Mouse (Mus musculus): ENCODE measurements at regions not wholly inside any gene's neighbourhood (a gene's known extent, or its start where the extent isn't known, plus 50 kb on each side); places are given as distances from the start of the nearest gene placed in this dataset.

- no peak for DNase-seq
These were observed 150.1 kb upstream of the Eomes start for GRCm38 (mm10) chr9:118327904-118328303.

DNA sequence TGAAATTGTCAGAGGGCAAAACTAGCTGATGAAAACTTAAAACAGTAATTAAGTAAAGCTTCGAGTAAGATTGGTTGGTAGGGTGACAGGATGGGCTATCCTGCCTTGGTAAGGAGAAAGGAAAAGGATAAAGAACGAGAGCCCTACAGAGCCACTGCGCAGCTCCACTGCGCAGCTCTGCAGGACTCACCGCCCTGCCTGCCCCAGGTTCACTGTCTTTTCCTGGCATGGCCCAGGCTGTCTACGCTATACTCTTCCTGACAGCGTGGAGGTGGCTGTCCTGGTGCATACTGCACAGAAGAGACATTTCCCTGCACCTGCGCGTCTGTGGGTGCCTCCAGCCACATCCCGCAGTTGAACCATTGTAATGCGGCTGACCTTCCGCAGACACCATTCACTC lies 136.6 kb upstream of the Eomes start:
- DNase-seq: no peak

DNA sequence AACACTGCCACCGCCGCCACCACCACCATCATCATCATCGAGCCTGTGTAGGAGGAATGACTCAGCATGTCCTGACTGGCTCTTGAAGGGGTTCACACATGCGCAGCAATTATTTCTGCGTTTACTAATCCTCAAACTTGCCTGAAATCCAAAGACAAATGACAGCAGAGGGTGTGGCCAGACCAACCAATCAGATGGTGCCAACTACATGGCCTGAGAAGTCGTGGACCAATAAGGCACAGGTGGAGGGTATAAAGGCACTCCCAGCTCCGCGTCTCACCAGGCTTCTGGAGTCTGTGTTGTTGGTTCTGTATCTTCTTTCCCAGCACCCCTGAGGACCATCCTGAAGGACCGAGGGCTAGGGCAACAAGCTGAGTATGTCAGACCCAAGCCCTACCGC lies 123.1 kb upstream of the Eomes start:
- no peak for DNase-seq

DNA sequence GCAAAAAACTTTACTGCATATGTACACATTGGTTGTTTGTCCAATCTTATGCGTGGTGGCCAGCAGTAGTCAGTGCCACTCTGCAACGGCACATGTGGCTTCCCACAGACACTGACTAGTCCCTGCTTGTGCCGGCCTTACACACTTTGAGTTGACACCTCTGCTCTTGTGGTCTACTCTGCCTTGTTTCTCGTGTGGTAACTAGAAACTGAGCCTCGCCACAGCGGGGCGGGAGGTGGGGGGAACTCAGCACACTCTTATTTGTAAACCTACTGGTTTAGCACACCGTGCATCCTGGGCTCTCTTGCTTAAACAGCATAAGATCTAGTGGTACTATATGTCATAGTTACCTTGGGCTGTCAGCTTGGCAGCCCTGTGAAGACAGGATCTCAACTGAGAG lies 120.6 kb upstream of the Eomes start:
- no peak for DNase-seq

DNA sequence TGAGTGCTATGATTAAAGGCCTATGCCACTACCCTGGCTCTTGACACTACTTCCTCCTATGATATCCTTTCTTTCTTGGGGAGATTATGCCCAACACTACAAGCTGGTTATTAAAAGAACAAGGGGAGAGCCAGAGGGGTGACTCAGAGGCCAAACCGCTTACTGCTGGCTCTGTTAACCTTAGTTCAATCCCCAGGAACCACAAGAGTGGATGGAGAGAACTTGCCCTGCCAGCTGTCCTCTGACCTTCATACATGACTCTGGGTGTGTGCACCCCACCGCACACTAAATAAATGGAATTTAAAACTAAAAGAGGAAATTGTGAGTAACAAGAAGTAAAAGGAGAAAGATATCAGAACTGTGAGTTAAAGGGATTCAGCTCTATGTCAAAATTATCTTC lies 114.1 kb upstream of the Eomes start:
- no peak for DNase-seq

DNA sequence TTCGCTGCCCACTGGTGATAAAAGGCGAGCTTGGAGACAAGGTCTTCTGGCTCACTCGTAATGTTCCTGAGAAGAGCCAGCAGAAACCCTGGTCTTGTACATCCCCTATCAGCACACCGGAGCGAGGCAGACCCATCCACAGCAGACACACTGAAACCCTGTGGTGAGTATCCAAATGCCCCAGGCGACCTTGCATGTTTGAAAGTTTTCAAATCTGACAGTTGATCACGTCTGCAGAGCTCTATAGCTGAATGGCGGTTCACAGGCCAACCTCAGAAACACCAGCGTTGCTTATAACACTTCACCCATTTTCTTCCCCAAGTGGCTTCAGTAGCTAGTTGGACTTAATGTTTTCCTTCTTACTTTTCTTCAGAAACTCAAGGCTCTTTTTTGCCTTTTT lies 112.6 kb upstream of the Eomes start:
- DNase-seq: no peak

DNA sequence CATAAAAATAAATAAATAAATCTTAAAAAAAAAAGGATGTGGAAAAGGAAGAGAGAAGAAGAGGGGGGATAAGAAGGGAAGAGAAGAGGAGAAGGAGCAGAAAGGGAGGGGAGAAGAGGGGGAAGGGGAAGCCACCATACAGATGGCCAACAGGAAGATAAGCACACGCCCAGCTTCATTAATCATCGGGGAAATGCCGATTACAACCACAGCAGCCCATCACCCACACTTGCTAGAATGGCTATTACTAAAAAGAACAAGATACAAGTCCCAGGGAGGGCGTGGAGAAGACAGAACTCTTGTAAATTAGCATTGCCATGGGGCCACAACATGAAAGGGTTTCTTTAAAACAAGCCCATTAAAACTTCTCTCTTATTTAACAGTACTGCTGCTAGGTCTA lies 110.7 kb upstream of the Eomes start:
- no peak for DNase-seq

DNA sequence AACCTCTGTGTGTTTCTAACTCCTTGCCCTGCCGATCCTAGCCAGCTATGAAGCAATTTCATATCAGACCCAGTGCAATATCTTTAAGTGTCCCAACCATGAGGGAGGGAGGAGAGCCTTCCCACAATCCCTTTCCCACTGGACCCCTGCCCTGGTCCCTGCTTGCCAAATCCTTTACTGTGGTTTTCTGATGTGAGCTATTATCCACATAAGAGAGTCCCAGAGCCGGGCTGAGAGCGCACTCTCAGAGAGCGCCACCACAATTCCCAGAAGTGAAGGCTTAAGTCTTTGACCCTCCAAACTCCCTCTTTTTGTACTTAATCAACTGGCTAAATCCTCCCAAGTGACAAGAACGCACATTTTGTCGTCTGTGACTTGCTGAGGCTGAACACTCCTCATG lies 107.4 kb upstream of the Eomes start:
- DNase-seq: no peak

DNA sequence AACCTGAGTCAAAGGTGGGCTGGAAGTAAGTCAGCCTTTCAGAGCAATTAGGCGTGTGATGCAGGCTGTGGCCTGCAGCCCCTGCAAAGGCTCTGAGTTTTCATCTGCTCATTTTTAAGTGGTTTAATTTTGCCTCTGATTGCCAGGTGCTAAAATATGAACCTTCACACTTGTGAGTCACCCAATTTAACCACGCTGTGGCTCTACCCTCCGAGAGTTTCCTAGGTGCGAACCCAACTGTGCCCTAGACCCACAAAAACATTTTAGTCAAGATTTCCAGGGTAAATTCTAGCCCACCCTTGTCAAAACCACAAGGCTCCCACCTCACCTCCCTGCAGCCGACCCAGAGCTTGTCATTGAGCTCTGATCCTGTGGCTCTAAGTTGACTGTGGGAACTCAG lies 103.3 kb upstream of the Eomes start:
- DNase-seq: no peak

DNA sequence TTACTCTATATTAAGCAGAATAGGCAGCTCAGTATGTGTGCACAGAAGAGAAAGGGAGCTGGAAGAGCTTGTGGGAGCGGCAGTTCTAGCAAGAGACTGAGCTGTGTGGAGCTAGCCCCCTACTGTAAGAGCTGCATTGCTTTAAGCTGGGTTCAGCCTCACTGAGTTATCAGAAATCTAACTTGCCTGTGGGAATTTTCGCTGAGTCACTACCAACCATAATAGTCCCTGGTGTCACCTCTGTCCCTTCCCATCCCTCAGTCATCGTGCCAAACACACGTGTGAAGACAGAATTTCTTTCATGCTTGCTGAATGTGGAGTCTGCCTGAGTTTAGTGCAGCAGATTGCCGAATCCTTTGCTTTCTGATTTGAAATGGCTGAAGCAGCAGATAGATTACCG lies 99.0 kb upstream of the Eomes start:
- DNase-seq: no peak

DNA sequence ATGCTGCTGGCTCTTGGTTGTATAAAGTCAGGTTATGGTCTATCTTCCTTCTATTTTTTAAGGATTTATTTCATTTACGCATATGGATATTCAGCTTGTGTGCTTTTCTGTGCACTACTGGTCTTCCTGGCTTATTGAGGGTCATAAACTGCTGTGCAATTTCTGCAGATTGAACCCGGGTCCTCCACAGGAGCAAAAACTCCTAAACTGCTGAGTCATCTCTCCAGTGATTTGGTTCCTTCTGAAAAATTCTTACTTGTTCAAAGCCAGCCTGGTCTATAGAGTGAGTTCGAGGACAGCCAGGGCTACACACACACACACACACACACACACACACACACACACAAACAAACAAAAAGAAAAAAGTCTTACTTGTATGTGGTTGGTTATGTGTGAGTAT lies 95.5 kb upstream of the Eomes start:
- DNase-seq: no peak

DNA sequence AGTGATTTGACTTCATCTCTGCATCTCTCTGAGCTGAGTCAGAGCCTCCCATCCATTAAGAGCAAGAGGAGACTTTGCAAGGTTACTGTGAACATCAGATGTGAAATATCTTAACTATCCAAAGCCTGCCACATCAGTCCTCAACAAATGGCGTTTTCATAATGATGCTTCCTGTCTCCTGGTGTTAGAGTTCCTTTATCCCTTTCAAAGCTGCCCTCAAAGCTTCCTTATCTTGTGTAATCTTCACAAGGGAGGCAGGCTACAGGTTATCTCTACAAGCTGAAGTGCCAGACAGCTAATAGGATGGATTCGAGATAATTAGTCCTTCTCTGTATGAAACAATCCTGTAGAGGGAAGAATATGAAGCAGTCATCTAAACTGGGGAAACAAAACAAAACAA lies 93.4 kb upstream of the Eomes start:
- DNase-seq: no peak

DNA sequence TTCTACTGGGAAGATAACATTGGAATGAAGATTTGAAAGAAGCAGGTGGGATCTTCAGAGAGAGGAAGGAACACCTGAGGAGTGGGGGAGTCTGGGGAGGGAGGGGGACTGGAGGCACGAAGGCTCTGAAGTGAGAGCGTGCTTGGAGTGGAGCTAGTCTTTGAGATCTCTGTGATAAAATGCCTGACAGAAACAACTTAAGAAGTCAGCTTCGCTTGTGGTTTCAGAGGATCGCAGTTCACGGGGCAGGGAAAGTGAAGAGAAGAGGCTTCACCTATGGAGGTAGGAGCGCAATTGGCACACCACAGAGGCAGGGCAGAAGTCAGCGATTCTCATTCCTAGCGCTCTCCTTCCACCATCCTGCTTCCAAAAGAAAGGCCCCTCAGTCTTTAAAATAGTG lies 90.4 kb upstream of the Eomes start:
- no peak for DNase-seq

GRCm38 (mm10) chr9:118389481-118390334 lies 88.3 kb upstream of the Eomes start:
- DNase-seq: no peak

GRCm38 (mm10) chr9:118390679-118391078 lies 87.3 kb upstream of the Eomes start:
- no peak for DNase-seq

DNA sequence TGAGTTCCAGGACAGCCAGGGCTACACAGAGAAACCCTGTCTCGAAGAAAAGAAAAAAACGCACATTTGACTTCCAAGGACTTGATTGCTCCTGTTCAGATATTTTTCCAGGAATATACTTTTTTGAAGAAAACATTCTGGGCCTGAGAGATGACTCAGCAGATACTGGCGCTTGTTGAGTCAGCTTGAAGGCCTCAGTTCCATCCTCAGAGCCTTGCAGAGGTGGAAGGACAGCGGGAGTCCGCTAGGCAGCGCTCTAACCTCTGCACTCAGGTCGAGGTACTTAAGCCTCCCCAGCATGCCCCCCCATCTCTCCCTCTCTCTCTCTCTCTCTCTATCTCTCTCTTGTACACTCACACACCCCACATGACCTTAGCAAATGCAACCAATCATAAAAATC lies 86.3 kb upstream of the Eomes start:
- no peak for DNase-seq

- DNase-seq: no peak
These were observed 85.2 kb upstream of the Eomes start for GRCm38 (mm10) chr9:118392796-118393195.

GRCm38 (mm10) chr9:118393567-118393966 lies 84.4 kb upstream of the Eomes start:
- DNase-seq: no peak

- DNase-seq: no peak
These were observed 81.5 kb upstream of the Eomes start for GRCm38 (mm10) chr9:118396425-118397053.

GRCm38 (mm10) chr9:118400520-118400919 lies 77.5 kb upstream of the Eomes start:
- DNase-seq: no peak

DNA sequence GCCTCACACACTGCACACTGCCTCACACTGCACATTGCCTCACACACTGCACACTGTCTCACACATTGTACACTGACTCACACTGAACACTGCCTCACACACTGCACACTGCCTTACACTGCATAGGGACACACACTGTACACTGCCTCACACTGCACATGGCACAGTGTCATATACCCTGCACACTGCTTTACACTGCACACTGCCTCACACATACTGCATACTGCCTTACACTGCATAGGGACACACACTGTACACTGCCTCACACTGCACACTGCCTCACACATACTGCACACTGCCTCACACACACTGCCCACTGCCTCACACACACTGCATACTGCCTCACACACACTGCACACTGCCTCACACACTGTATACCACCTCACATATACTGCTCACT lies 76.8 kb upstream of the Eomes start:
- DNase-seq: no peak

GRCm38 (mm10) chr9:118404867-118405266 lies 73.1 kb upstream of the Eomes start:
- DNase-seq: no peak

DNA sequence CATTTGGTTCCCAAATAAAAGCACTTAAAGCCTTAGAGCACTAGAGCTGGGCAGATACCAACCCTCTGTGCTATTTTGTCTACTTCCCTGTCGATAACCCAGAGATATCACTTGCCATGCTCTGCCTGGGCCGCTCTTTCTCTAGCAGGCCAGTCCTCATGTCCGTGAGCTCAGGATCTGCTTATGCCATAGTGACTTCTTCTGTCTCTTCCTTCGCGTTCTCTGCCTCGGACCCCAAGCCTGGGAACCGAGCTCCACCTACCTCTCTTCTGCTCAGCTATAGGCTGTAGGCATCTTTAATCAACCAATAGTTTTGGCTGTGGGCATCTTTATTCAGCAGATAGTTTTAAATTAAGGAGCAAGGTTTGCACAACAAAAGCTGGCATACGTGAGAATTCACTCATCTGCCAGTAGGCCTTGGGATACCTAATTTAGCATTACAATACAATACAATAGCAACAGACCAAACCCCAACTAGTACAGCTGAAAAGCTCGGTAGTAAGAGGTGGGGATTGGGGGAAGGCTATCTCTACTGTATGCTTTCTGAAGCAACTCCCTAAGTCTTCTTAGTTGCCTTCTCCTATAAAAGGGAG lies 72.0 kb upstream of the Eomes start:
- DNase-seq: no peak

GRCm38 (mm10) chr9:118416032-118416431 lies 62.0 kb upstream of the Eomes start:
- DNase-seq: no peak
